Mouse (Mus musculus): ENCODE data around the gene Hoxc11.

- no peak for TF ChIP-seq CTCF (IDR thresholded peaks at IDR 0.05; ENCODE audit: extremely low read depth, insufficient read length, insufficient replicate concordance, low read depth, low read length)
- TF ChIP-seq POLR2A (IDR thresholded peaks at IDR 0.05; ENCODE audit: low read depth, low read length): no peak
Observed at GRCm38 (mm10) chr15:102975688-102976111, 21.5 kb downstream of the Hoxc11 start.
